Mouse (Mus musculus): ENCODE measurements around the gene Cbx7. TPM values are rescaled to one million over a fixed set of nuclear protein-coding genes. Genes with fewer than 3 reads are reported as not detected.
A peak's percentile ranks its signal among the peaks of the same experiment; 100 is the strongest.

The Cbx7 gene
- polyA plus RNA-seq, 1 experiment from 2014 or later: 3.3 TPM

DNA sequence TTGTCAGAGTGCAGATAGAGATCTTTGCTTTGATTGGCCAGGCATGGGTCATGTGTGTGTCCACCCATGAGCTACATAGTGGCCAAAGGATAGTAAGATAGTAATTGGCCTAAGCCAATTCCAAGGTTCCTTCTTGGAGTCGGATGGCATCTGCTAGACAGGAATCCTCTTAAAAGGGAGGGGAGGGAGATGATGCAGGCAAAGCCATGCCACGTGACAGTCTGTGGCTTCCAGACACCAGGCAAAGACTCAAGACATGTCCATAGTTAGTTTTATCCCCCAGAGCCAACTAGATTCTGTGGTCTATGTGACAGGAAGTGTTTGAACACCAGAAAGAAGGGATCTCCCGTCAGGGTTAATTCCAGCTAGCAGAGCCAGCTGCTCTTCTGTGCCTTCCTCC, 12.5 kb downstream of the Cbx7 start:
- 64% methylated on average over 3 of the region's 3 CpGs for WGBS
- H3K9ac ChIP-seq: no peak overlapping the region
- ATAC-seq (ENCODE audit: low read depth): no peak

DNA sequence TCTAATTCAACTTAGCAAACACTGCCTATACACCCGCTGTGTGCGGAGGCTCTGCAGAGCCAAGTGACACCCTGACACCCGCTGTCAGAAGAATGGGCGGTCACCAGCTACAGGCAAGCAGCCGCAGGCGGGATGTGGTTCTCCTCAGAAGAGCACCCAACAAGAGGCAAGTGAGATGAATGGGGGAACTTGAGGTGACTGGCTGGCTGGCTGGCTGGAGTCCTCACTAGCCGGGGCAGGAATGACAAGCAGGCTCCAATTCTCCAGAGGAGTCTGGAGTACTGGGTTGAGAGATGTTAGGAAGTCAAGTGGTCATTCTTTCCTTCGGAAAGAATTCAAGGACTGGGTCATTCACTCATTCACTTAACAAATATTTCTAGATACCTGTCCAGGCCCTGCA, 14.4 kb downstream of the Cbx7 start:
- 90% methylated on average over 8 of the region's 8 CpGs for WGBS
- ATAC-seq (ENCODE audit: low read depth): no peak

More for the DNA sequence above, 12.5 kb downstream of the Cbx7 start:
- H3K27ac ChIP-seq (replicated peaks): no peak overlapping the region
- H3K9me3 ChIP-seq: no peaks in the 10 kb centered on the region
- no peak overlapping the region for H3K4me3 ChIP-seq
- H3K36me3 ChIP-seq: no peaks in the 10 kb centered on the region
- H3K4me1 ChIP-seq (replicated peaks): peaks cover 11% of the 10 kb centered on the region; the same call in 1 of the 2 replicates
- H3K27me3 ChIP-seq: no peaks in the 10 kb centered on the region
- no peak overlapping the region for H3K4me2 ChIP-seq

DNA sequence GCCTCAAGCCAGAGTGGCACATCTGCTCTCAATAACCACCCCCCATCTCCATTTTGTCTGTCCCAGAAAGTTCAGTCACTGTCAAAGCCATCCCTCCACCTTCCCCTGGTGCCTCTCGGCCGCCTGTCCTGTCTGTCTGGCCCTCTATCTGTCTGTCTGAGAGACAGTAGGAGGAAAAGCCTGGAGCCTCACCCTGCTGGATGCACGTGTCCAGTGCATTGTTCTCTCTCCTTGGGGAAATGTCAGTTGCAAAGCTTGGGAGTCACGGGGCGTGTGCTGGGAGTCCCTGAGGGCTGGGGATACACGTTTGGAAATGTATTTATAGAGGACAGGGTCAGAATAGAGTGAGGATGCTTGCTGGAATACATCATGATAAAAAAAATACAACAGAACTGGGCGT, 17.4 kb downstream of the Cbx7 start:
- Histone ChIP-seq H3K4me3 (no peak overlapping the region), H3K9me3 (no peaks in the 10 kb centered on the region), H3K9ac (no peak overlapping the region), H3K4me2 (no peak overlapping the region), H3K36me3 (no peaks in the 10 kb centered on the region), H3K4me1 (replicated peaks) (peaks cover 34% of the 10 kb centered on the region), H3K27ac (replicated peaks) (no peak overlapping the region), H3K27me3 (no peaks in the 10 kb centered on the region)
- WGBS: 65% methylated on average over 7 of the region's 7 CpGs
- ATAC-seq (ENCODE audit: low read depth): no peak

More for the DNA sequence above, 14.4 kb downstream of the Cbx7 start:
- no peaks in the 10 kb centered on the region for H3K9me3 ChIP-seq
- no peaks in the 10 kb centered on the region for H3K27me3 ChIP-seq
- no peak overlapping the region for H3K27ac ChIP-seq (replicated peaks)
- H3K4me3 ChIP-seq: no peak overlapping the region
- no peak overlapping the region for H3K9ac ChIP-seq
- H3K4me1 ChIP-seq (replicated peaks): peaks cover 21% of the 10 kb centered on the region
- H3K4me2 ChIP-seq: no peak overlapping the region
- H3K36me3 ChIP-seq: no peaks in the 10 kb centered on the region

DNA sequence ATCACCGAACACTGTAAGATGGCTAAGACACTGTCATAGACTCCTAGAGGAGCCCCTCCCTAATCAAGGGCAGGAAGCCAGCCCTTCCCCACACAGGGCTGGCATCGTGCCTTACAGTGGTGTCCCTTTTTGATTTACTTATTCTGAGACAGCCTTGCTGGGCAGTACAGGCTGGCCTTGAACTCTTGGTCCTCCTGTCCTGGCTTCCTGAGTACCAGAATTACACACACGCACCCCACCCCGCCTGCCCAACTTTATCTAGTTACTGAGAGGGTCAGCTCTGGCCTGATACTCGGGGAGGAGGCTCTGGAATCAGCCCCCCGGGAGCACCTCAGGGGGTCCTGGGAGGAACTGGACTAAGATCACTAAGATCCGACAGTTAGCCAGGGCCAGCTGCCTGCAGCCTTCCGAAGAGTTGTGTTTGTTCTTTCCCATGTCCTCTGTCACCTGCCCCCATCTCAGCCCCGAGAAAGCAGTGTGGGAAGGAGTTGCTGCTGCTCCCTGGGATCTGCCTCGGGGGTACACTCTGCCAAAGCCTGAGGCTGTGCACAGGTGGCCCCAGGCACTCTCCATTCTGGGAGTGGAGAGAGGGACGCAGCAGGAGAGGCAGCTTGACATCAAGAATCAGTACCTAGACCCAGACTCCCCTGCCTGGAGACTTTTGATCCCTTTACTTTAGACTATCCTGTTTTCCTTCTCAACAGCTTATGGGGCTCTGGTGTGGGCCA, 18.3 kb downstream of the Cbx7 start:
- Histone ChIP-seq H3K9me3 (no peaks in the 10 kb centered on the region), H3K4me2 (no peak overlapping the region), H3K27ac (replicated peaks) (peak overlapping the region; percentile 71), H3K4me3 (no peak overlapping the region), H3K27me3 (no peaks in the 10 kb centered on the region), H3K4me1 (replicated peaks) (peaks cover 34% of the 10 kb centered on the region), H3K9ac (peak overlapping the region; percentile 38; the same call in 1 of the 2 replicates), H3K36me3 (no peaks in the 10 kb centered on the region)
- peak; percentile 37; the same call in 1 of the 2 replicates for ATAC-seq (ENCODE audit: low read depth)
- 51% methylated on average over 11 of the region's 11 CpGs for WGBS

DNA sequence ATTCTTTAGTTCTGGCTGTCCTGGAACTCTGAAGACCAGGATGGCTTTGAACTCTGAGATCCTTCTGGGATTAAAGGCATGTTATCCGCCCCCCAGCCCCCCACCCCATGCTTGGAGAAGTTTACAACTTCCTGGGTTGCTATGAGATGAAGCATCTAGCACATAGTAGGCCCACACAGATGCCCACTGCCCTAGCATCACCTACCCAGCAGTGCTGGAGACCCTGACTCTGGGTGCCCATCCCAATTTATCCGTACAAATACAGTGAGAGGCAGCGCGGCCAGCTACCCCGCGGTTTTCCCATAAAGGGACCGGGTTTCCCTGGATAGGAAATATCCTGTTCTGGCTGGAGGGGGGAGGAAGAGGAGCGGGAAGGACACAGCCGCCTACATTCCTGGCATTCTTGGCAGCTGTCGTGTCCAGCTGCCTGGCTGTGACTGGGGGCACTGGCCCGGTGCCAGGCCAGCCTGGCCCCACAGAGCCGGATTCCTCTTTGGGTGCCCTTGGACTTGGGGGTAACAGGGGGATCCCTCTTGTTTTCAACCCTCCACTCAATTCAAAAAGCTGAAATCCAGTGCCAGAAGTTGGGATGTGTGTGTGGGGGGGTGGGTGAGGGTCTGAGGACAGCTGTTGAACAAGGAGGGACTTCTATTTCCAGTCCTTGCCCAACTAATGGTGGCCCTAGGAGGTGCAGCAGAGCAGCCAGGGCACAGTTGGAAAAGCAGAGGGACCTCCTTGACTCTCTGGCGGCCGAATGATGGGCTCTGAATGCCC, 19.0 kb downstream of the Cbx7 start:
- no peak overlapping the region for H3K4me2 ChIP-seq
- H3K27me3 ChIP-seq: no peaks in the 10 kb centered on the region
- H3K9ac ChIP-seq: peak overlapping the region; percentile 70; the same call in 1 of the 2 replicates
- H3K9me3 ChIP-seq: no peaks in the 10 kb centered on the region
- H3K36me3 ChIP-seq: no peaks in the 10 kb centered on the region
- WGBS: 43% methylated on average over 14 of the region's 14 CpGs
- H3K4me3 ChIP-seq: no peak overlapping the region
- peak overlapping the region; percentile 71 for H3K27ac ChIP-seq (replicated peaks)
- peaks cover 34% of the 10 kb centered on the region for H3K4me1 ChIP-seq (replicated peaks)
- ATAC-seq (ENCODE audit: low read depth): peak; percentile 9; the same call in 1 of the 2 replicates

DNA sequence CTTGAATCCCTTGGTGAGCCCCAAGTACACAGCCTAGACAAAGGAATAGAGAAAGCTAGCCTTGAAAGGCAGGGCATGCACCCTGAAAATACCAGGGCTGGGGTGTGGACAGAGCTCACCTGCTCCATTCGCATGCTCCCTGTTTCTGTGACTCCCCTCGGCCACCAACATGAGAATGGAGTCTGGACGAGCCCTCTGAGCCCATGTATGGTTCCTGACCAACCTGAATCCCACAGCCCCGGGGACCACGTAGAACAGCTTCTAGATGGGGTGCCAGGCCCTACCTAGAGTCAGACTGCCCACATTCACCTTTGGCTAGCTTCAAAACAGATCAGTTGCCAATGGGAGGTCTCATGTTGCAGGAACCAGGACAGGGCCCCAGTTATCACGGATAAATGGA, 19.7 kb downstream of the Cbx7 start:
- H3K4me3 ChIP-seq: 0 out of 2 replicates have a peak overlapping the region, but pooled peaks have one; percentile 30
- H3K9ac ChIP-seq: peak overlapping the region; percentile 70
- H3K36me3 ChIP-seq: no peaks in the 10 kb centered on the region
- peaks cover 34% of the 10 kb centered on the region for H3K4me1 ChIP-seq (replicated peaks)
- no peaks in the 10 kb centered on the region for H3K9me3 ChIP-seq
- peak overlapping the region; percentile 57 for H3K4me2 ChIP-seq
- H3K27ac ChIP-seq (replicated peaks): peak overlapping the region; percentile 71
- no peaks in the 10 kb centered on the region for H3K27me3 ChIP-seq
- ATAC-seq (ENCODE audit: low read depth): no peak
- 73% methylated on average over 6 of the region's 6 CpGs for WGBS

DNA sequence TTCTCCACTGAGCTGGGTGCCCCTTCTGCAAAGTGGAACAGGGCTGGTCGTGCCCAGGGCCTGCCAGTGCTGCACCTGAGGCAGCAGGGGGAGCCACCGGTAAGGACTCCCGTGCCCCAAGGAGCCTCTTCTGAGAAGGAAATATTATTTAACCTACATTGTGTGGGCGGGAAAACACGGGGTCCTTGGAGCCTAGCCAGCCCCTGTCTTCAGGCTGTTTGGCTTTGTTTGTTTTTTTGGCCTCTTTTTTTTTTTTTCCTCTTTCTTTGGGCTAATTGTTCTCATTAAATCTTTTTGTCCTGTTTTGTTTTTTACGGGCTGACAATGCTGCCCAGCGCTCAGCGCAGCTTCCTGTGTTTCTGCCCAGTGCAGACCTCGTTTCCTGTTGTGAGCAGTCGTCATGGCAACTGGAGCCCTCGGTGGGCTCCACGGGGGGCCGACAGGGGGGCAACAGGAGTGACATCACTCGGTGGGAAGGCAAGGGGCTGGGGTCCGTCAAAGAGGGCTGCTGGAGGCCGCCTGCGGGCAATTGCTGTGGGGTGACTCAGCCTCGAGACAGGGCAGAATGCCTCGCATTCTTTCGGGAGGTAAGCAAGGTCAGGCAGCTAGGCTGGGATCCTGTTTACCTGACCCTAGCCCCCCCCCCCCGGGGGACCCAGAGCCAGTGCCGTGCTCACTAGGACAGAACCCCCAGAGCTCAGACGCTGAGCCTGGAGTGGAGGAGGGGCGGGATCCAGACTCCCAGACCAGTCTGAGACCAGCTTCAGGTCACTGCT, 20.5 kb downstream of the Cbx7 start:
- peak; percentile 55 for ATAC-seq (ENCODE audit: low read depth)
- 2% methylated on average over 24 of the region's 24 CpGs for WGBS
- peak overlapping the region; percentile 71 for H3K27ac ChIP-seq (replicated peaks)

DNA sequence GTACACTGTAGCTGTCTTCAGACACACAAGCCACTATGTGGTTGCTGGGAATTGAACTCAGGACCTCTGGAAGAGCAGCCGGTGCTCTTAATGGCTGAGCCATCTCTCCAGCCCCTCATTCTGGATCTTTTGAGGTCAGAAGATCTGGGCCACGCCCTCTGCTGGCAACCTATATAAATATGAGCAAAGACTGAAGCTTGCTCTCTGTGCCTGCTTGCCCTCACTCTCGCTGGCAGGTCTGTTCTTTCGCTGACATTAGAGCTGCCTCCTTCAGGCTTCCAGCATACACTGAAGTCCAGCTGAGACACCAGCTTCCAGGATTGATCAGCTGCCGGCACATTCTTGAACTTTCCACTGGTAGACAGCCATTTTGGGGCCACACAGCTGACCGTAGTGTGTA, 23.2 kb downstream of the Cbx7 start:
- no peak for ATAC-seq (ENCODE audit: low read depth)
- no peak overlapping the region for H3K4me3 ChIP-seq
- H3K27me3 ChIP-seq: no peaks in the 10 kb centered on the region; the same call in 1 of the 2 replicates
- H3K36me3 ChIP-seq: no peaks in the 10 kb centered on the region
- WGBS: 74% methylated on average over 6 of the region's 6 CpGs
- H3K4me1 ChIP-seq (replicated peaks): peaks cover 34% of the 10 kb centered on the region
- no peak overlapping the region for H3K4me2 ChIP-seq
- no peak overlapping the region for H3K27ac ChIP-seq (replicated peaks)
- H3K9ac ChIP-seq: no peak overlapping the region
- no peaks in the 10 kb centered on the region for H3K9me3 ChIP-seq

More for the DNA sequence above, 20.5 kb downstream of the Cbx7 start:
- H3K4me1 ChIP-seq (replicated peaks): peaks cover 34% of the 10 kb centered on the region
- H3K36me3 ChIP-seq: no peaks in the 10 kb centered on the region
- no peaks in the 10 kb centered on the region for H3K9me3 ChIP-seq
- no peaks in the 10 kb centered on the region for H3K27me3 ChIP-seq
- peak overlapping the region; percentile 57 for H3K4me2 ChIP-seq
- H3K4me3 ChIP-seq: peak overlapping the region; percentile 30
- H3K9ac ChIP-seq: peak overlapping the region; percentile 70

DNA sequence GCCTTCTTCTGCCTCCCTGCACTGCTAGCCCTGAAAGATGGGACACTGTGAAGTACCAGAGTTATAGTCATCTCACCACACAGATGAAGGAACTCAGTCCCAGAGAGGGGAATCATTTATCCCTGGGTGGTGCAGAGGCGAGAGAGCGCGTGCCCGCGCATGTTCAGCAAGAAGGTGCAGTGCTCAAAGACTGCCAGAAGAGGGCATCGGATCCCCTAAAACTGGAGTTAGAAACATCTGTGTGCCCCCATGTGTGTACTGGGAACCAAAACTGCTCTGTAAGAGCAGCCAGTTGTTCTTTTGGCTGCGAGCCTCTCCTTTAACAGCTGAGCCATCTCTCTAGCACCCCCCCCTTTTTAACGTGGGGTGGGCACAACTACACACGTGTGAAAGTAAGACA, 24.1 kb downstream of the Cbx7 start:
- Histone ChIP-seq H3K36me3 (no peaks in the 10 kb centered on the region), H3K27me3 (no peaks in the 10 kb centered on the region; the same call in 1 of the 2 replicates), H3K9me3 (no peaks in the 10 kb centered on the region), H3K4me1 (replicated peaks) (peaks cover 25% of the 10 kb centered on the region), H3K4me3 (no peak overlapping the region), H3K4me2 (no peak overlapping the region), H3K27ac (replicated peaks) (no peak overlapping the region), H3K9ac (no peak overlapping the region)
- WGBS: 61% methylated on average over 9 of the region's 9 CpGs
- ATAC-seq (ENCODE audit: low read depth): no peak

DNA sequence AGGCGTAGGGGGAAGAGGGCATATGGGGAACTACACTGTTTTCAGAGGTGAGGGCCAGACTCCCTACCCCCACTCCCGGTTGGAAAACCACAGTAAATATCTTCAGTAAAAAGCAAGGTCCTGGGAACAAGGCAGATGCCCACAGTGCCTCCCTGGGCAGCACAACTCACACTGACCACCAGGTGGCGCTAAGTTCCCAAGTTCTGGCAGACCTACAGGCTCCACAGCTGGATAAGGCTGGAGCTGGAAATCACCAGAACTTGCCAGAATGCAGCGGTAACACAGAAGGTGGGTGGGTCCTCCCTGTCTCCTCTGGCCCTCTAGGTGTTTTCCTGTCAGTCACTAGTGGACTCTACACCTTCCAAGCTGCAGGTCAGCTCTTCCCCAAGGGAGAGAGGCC, 24.9 kb downstream of the Cbx7 start:
- Histone ChIP-seq H3K9me3 (no peaks in the 10 kb centered on the region), H3K27ac (replicated peaks) (no peak overlapping the region), H3K9ac (0 out of 2 replicates have a peak overlapping the region, but pooled peaks have one; percentile 3), H3K4me2 (no peak overlapping the region), H3K4me3 (no peak overlapping the region), H3K27me3 (no peaks in the 10 kb centered on the region; the same call in 1 of the 2 replicates), H3K36me3 (no peaks in the 10 kb centered on the region), H3K4me1 (replicated peaks) (peaks cover 17% of the 10 kb centered on the region)
- peak; percentile 62 for ATAC-seq (ENCODE audit: low read depth)
- WGBS: 11% methylated on average over 4 of the region's 4 CpGs

DNA sequence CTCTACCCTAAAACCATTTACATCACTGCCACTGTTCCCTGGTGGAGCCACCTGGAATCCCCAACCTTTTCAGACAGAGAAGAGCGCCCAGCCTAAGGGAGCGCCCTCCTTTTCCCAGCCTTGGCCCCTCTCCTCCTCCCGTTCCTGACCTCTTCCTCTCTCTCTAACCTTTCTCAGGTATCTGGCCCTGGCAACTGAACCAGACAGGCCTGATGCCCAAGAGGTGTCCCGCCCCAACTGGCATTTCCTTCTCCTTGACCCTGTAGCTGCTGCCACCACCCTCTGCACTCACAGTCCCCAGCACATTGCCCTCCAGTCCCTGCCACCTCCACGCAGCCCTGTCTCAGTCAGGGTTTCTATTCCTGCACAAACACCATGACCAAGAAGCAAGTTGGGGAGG, 26.0 kb downstream of the Cbx7 start:
- ATAC-seq (ENCODE audit: low read depth): no peak

More for the DNA sequence above, 26.0 kb downstream of the Cbx7 start:
- Histone ChIP-seq H3K4me2 (no peak overlapping the region), H3K27me3 (no peaks in the 10 kb centered on the region; the same call in 1 of the 2 replicates), H3K36me3 (no peaks in the 10 kb centered on the region), H3K4me3 (no peak overlapping the region), H3K9ac (no peak overlapping the region), H3K27ac (replicated peaks) (no peak overlapping the region), H3K9me3 (no peaks in the 10 kb centered on the region), H3K4me1 (replicated peaks) (peaks cover 7% of the 10 kb centered on the region)
- 87% methylated on average over 5 of the region's 5 CpGs for WGBS
